Mouse (Mus musculus): ENCODE data around the gene Ldhal6b. TPM values are rescaled to one million over a fixed set of nuclear protein-coding genes. Genes with fewer than 3 reads are reported as not detected.
A peak's percentile ranks its signal among the peaks of the same experiment; 100 is the strongest.
"Not testable (repeated sequence)": the region's sequence is repeated elsewhere in the genome, so short reads cannot be mapped to it uniquely, and the experiment has no call there.

The Ldhal6b gene
- total RNA-seq (2017), result 0.14 TPM in 1 of 2 replicates, not detected in the other

- ATAC-seq (replicated peaks; ENCODE audit: low read depth, poor library complexity, severe bottlenecking), result no peak
Measured at GRCm38 (mm10) chr17:5418545-5418944, at the start of gene Ldhal6b. Gene Ldhal6b (minus strand): TSS chr17:5418767.

- no peak for ATAC-seq (replicated peaks; ENCODE audit: low read depth, poor library complexity, severe bottlenecking)
Measured at GRCm38 (mm10) chr17:5467177-5467576, 48.6 kb upstream of the Ldhal6b start.

- no peak for ATAC-seq (replicated peaks; ENCODE audit: low read depth, poor library complexity, severe bottlenecking)
Measured at GRCm38 (mm10) chr17:5466736-5467135, 48.2 kb upstream of the Ldhal6b start.

GRCm38 (mm10) chr17:5463912-5464311 lies 45.3 kb upstream of the Ldhal6b start:
- ATAC-seq (replicated peaks; ENCODE audit: low read depth, poor library complexity, severe bottlenecking), result no peak

GRCm38 (mm10) chr17:5453657-5454056 lies 35.1 kb upstream of the Ldhal6b start:
- no peak for ATAC-seq (replicated peaks; ENCODE audit: low read depth, poor library complexity, severe bottlenecking)

- ATAC-seq (replicated peaks; ENCODE audit: low read depth, poor library complexity, severe bottlenecking), result no peak
Measured at GRCm38 (mm10) chr17:5443751-5444150, 25.2 kb upstream of the Ldhal6b start.

- ATAC-seq (replicated peaks; ENCODE audit: low read depth, poor library complexity, severe bottlenecking), result no peak
Measured at GRCm38 (mm10) chr17:5443260-5443659, 24.7 kb upstream of the Ldhal6b start.

GRCm38 (mm10) chr17:5442403-5442802 lies 23.8 kb upstream of the Ldhal6b start:
- ATAC-seq (replicated peaks; ENCODE audit: low read depth, poor library complexity, severe bottlenecking), result not testable (repeated sequence)

- peak; percentile 92 for ATAC-seq (replicated peaks; ENCODE audit: low read depth, poor library complexity, severe bottlenecking)
Measured at GRCm38 (mm10) chr17:5440159-5440971, 21.8 kb upstream of the Ldhal6b start, which contains the start of gene Tmem242. Gene Tmem242 (minus strand): TSS chr17:5440259.

- no peak; the same call in 1 of the 2 replicates for ATAC-seq (replicated peaks; ENCODE audit: low read depth, poor library complexity, severe bottlenecking)
Measured at GRCm38 (mm10) chr17:5439831-5440158, 21.2 kb upstream of the Ldhal6b start.

GRCm38 (mm10) chr17:5429772-5430133 lies 11.2 kb upstream of the Ldhal6b start:
- ATAC-seq (replicated peaks; ENCODE audit: low read depth, poor library complexity, severe bottlenecking), result peak; percentile 15; the same call in 1 of the 2 replicates

GRCm38 (mm10) chr17:5429090-5429771 lies 10.7 kb upstream of the Ldhal6b start:
- ATAC-seq (replicated peaks; ENCODE audit: low read depth, poor library complexity, severe bottlenecking), result peak; percentile 90

- peak; percentile 55 for ATAC-seq (replicated peaks; ENCODE audit: low read depth, poor library complexity, severe bottlenecking)
Measured at GRCm38 (mm10) chr17:5425204-5425603, 6.6 kb upstream of the Ldhal6b start.

GRCm38 (mm10) chr17:5424156-5424555 lies 5.6 kb upstream of the Ldhal6b start:
- ATAC-seq (replicated peaks; ENCODE audit: low read depth, poor library complexity, severe bottlenecking), result no peak

- no peak for ATAC-seq (replicated peaks; ENCODE audit: low read depth, poor library complexity, severe bottlenecking)
Measured at GRCm38 (mm10) chr17:5421835-5422234, 3.3 kb upstream of the Ldhal6b start.

- no peak for ATAC-seq (replicated peaks; ENCODE audit: low read depth, poor library complexity, severe bottlenecking)
Measured at GRCm38 (mm10) chr17:5419771-5420518, 1.4 kb upstream of the Ldhal6b start.

- ATAC-seq (replicated peaks; ENCODE audit: low read depth, poor library complexity, severe bottlenecking), result no peak
Measured at GRCm38 (mm10) chr17:5419056-5419455, 489 bp upstream of the Ldhal6b start.

- ATAC-seq (replicated peaks; ENCODE audit: low read depth, poor library complexity, severe bottlenecking), result no peak
Measured at GRCm38 (mm10) chr17:5416518-5416917, 2.0 kb downstream of the Ldhal6b start.

GRCm38 (mm10) chr17:5414041-5414440 lies 4.5 kb downstream of the Ldhal6b start:
- no peak for ATAC-seq (replicated peaks; ENCODE audit: low read depth, poor library complexity, severe bottlenecking)

GRCm38 (mm10) chr17:5413350-5413749 lies 5.2 kb downstream of the Ldhal6b start:
- ATAC-seq (replicated peaks; ENCODE audit: low read depth, poor library complexity, severe bottlenecking), result no peak

GRCm38 (mm10) chr17:5412740-5413139 lies 5.8 kb downstream of the Ldhal6b start:
- peak; percentile 63 for ATAC-seq (replicated peaks; ENCODE audit: low read depth, poor library complexity, severe bottlenecking)

Data from common myeloid progenitor, adult 5-6 weeks (primary cell).